ENCODE assay signal across 13 mouse cellular contexts in the genomic region with DNA sequence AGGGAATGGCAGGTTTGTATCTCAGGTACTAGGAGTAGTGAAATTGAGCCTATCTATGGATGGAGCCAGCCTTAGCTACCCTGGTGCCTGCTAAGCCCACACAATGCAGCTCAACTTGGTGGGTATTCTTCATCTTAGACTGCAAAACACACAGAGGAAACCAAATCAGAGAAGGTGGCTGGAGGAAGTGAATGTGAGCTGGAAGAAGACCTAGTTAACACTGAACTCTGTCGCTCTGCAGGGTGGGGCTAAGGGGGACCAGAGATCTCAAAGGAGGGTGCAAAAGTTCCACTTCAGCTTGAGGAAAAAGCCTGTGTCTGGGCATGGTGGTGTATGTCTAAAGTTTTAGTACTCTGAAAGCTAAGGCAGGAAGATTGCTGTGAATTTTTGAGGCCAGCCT. TPM values are rescaled to one million over a fixed set of nuclear protein-coding genes. Genes with fewer than 3 reads are reported as not detected.
DNase-seq lines count a peak whose midpoint lies in the region; ATAC-seq and TF ChIP-seq lines count a peak whose summit lies in the region.
"Had no signal": no experiment of that assay in that cellular context is flagged by ENCODE, and none has a peak within 500 bp of the region (broad histone marks: within the 10 kb centered on the region; RNA-seq: fewer than 3 reads in every experiment).

No protein-coding gene starts in this region.

- DNase-seq in heart, adult 11 months, result no peak
- DNase-seq in T-cell, adult 2 months (ENCODE audit: low spot score), result peak; percentile 27
- no peak for DNase-seq in liver, embryonic 13.5 days
- DNase-seq in thymus, adult 18-20 months, result peak; percentile 45 to 59
- DNase-seq in midbrain, embryonic 14.5 days, result no peak
- no peak for DNase-seq in hindbrain, postnatal 0 days (ENCODE audit: low spot score)
- no peak for DNase-seq in cerebellum, adult 8-10 months
- DNase-seq: cerebellum, adult 9-10 months had no signal

- H3K9me3 ChIP-seq in heart, embryonic 13.5 days, result no peaks in the 10 kb centered on the region
- H3K9me3 ChIP-seq in liver, embryonic 13.5 days (replicated peaks), result no peaks in the 10 kb centered on the region
- H3K9me3 ChIP-seq in midbrain, embryonic 14.5 days (ENCODE audit: control insufficient read depth, low read length), result no peaks in the 10 kb centered on the region
- no peaks in the 10 kb centered on the region for H3K9me3 ChIP-seq in hindbrain, postnatal 0 days (ENCODE audit: low read length)
- H3K9me3 ChIP-seq: limb, embryonic 10.5 days; midbrain, embryonic 10.5 days had no signal

- H3K27ac ChIP-seq in heart, embryonic 13.5 days (replicated peaks), result no peak overlapping the region
- H3K27ac ChIP-seq in liver, embryonic 13.5 days, result no peak overlapping the region
- H3K27ac ChIP-seq in midbrain, embryonic 14.5 days (replicated peaks; ENCODE audit: low read depth, low read length), result no peak overlapping the region
- no peak overlapping the region for H3K27ac ChIP-seq in hindbrain, postnatal 0 days
- H3K27ac ChIP-seq: kidney, postnatal 0 days had no signal

- TF ChIP-seq CTCF in hindbrain, postnatal 0 days (IDR thresholded peaks at IDR 0.05; ENCODE audit: low read depth), result no peak

- H3K27me3 ChIP-seq in heart, embryonic 13.5 days (replicated peaks), result peaks cover 8% of the 10 kb centered on the region
- H3K27me3 ChIP-seq in liver, embryonic 13.5 days, result peaks cover 2% of the 10 kb centered on the region; the same call in 1 of the 2 replicates
- no peaks in the 10 kb centered on the region for H3K27me3 ChIP-seq in midbrain, embryonic 14.5 days (ENCODE audit: control insufficient read depth, insufficient read depth, low read length)
- H3K27me3 ChIP-seq in hindbrain, postnatal 0 days (ENCODE audit: insufficient read depth, low read length), result no peaks in the 10 kb centered on the region

- H3K4me3 ChIP-seq in heart, embryonic 13.5 days, result no peak overlapping the region
- no peak overlapping the region for H3K4me3 ChIP-seq in liver, embryonic 13.5 days (replicated peaks)
- H3K4me3 ChIP-seq in midbrain, embryonic 14.5 days (replicated peaks; ENCODE audit: low read depth, low read length), result no peak overlapping the region
- H3K4me3 ChIP-seq in hindbrain, postnatal 0 days (ENCODE audit: low read length), result no peak overlapping the region

- H3K4me2 ChIP-seq in heart, embryonic 13.5 days, result peak overlapping the region; percentile 72
- peak overlapping the region; percentile 53; the same call in 1 of the 2 replicates for H3K4me2 ChIP-seq in liver, embryonic 13.5 days
- H3K4me2 ChIP-seq in midbrain, embryonic 14.5 days (ENCODE audit: low read length), result no peak overlapping the region
- no peak overlapping the region for H3K4me2 ChIP-seq in hindbrain, postnatal 0 days (ENCODE audit: low read depth, low read length)

- no peaks in the 10 kb centered on the region for H3K36me3 ChIP-seq in heart, embryonic 13.5 days
- H3K36me3 ChIP-seq in liver, embryonic 13.5 days, result no peaks in the 10 kb centered on the region
- no peaks in the 10 kb centered on the region for H3K36me3 ChIP-seq in midbrain, embryonic 14.5 days (ENCODE audit: control insufficient read depth, insufficient read depth, low read length)
- no peaks in the 10 kb centered on the region for H3K36me3 ChIP-seq in hindbrain, postnatal 0 days (ENCODE audit: insufficient read depth, low read length)
- H3K36me3 ChIP-seq: limb, embryonic 10.5 days; midbrain, embryonic 10.5 days had no signal

- WGBS in heart, embryonic 13.5 days, result 53% methylated on average over 1 of the region's 1 CpGs
- 27% methylated on average over 1 of the region's 1 CpGs for WGBS in liver, embryonic 13.5 days (ENCODE audit: insufficient replicate concordance)
- 69% methylated on average over 1 of the region's 1 CpGs for WGBS in midbrain, embryonic 14.5 days
- 60% methylated on average over 1 of the region's 1 CpGs for WGBS in hindbrain, postnatal 0 days

- no peak overlapping the region for H3K9ac ChIP-seq in heart, embryonic 13.5 days
- H3K9ac ChIP-seq in liver, embryonic 13.5 days, result 0 out of 2 replicates have a peak overlapping the region, but pooled peaks have one; percentile 3
- H3K9ac ChIP-seq in midbrain, embryonic 14.5 days (replicated peaks; ENCODE audit: low read length), result no peak overlapping the region
- no peak overlapping the region for H3K9ac ChIP-seq in hindbrain, postnatal 0 days (replicated peaks; ENCODE audit: low read length)

- peaks cover 26% of the 10 kb centered on the region for H3K4me1 ChIP-seq in heart, embryonic 13.5 days
- peaks cover 37% of the 10 kb centered on the region for H3K4me1 ChIP-seq in liver, embryonic 13.5 days (replicated peaks)
- no peaks in the 10 kb centered on the region for H3K4me1 ChIP-seq in midbrain, embryonic 14.5 days (ENCODE audit: control insufficient read depth, insufficient read depth, low read length)
- 0 out of 2 replicates have a peak, but pooled peaks cover 4% of the 10 kb centered on the region for H3K4me1 ChIP-seq in hindbrain, postnatal 0 days (ENCODE audit: insufficient read depth, low read length)

- ATAC-seq in heart, embryonic 13.5 days (ENCODE audit: extremely low read depth, insufficient number of reproducible peaks, low FRiP score, low TSS enrichment), result no peak; the same call in 1 of the 2 replicates
- no peak for ATAC-seq in liver, embryonic 13.5 days (ENCODE audit: low read depth)
- no peak for ATAC-seq in midbrain, embryonic 14.5 days (ENCODE audit: low FRiP score, low TSS enrichment)
- ATAC-seq in hindbrain, postnatal 0 days, result no peak
- ATAC-seq: hindbrain, embryonic 16.5 days had no signal

RNA-seq across cellular contexts. Expression of a gene that starts 6.7 kb away (rescaled TPM):
- polyA plus RNA-seq in heart, embryonic 13.5 days (2015; fragmentation: Nextera tagmentation; extraction: Ambion mirVana), result 5.9 and 6.2 TPM in 2 replicates
- 1.8 and 2.5 TPM in 2 replicates for polyA plus RNA-seq in liver, embryonic 13.5 days (2015; fragmentation: Nextera tagmentation; extraction: Ambion mirVana)
- 0.53 and 0.92 TPM in 2 replicates for polyA plus RNA-seq in midbrain, embryonic 14.5 days (2014; fragmentation: Nextera tagmentation; extraction: Ambion mirVana)
- 0.47 and 0.78 TPM in 2 replicates for total RNA-seq in hindbrain, postnatal 0 days (2014; rRNA removed)
- polyA plus RNA-seq in hindbrain, postnatal 0 days (2015; fragmentation: Nextera tagmentation; extraction: Ambion mirVana), result 0.44 and 0.66 TPM in 2 replicates

RNA-seq across cellular contexts. Expression of a gene that starts 8.2 kb away (rescaled TPM):
- polyA plus RNA-seq in heart, embryonic 13.5 days (2015; fragmentation: Nextera tagmentation; extraction: Ambion mirVana), result 11.1 and 12.8 TPM in 2 replicates
- polyA plus RNA-seq in liver, embryonic 13.5 days (2015; fragmentation: Nextera tagmentation; extraction: Ambion mirVana), result 5.5 and 6.2 TPM in 2 replicates
- polyA plus RNA-seq in midbrain, embryonic 14.5 days (2014; fragmentation: Nextera tagmentation; extraction: Ambion mirVana), result 10.4 and 15.4 TPM in 2 replicates
- total RNA-seq in hindbrain, postnatal 0 days (2014; rRNA removed), result 11.2 and 14.8 TPM in 2 replicates
- 8.7 and 8.9 TPM in 2 replicates for polyA plus RNA-seq in hindbrain, postnatal 0 days (2015; fragmentation: Nextera tagmentation; extraction: Ambion mirVana)

RNA-seq across cellular contexts. Expression of a gene that starts 29.5 kb away (rescaled TPM):
- 4.9 and 5.7 TPM in 2 replicates for polyA plus RNA-seq in heart, embryonic 13.5 days (2015; fragmentation: Nextera tagmentation; extraction: Ambion mirVana)
- polyA plus RNA-seq in liver, embryonic 13.5 days (2015; fragmentation: Nextera tagmentation; extraction: Ambion mirVana), result 3.7 and 3.9 TPM in 2 replicates
- polyA plus RNA-seq in midbrain, embryonic 14.5 days (2014; fragmentation: Nextera tagmentation; extraction: Ambion mirVana), result 7.5 and 10.0 TPM in 2 replicates
- total RNA-seq in hindbrain, postnatal 0 days (2014; rRNA removed), result 8.6 and 9.8 TPM in 2 replicates
- polyA plus RNA-seq in hindbrain, postnatal 0 days (2015; fragmentation: Nextera tagmentation; extraction: Ambion mirVana), result 3.5 and 4.9 TPM in 2 replicates

RNA-seq across cellular contexts. Expression of a gene that starts 41.9 kb away (rescaled TPM):
- 1.3 and 1.4 TPM in 2 replicates for polyA plus RNA-seq in heart, embryonic 13.5 days (2015; fragmentation: Nextera tagmentation; extraction: Ambion mirVana)
- polyA plus RNA-seq in liver, embryonic 13.5 days (2015; fragmentation: Nextera tagmentation; extraction: Ambion mirVana), result 7.1 and 7.3 TPM in 2 replicates
- polyA plus RNA-seq in midbrain, embryonic 14.5 days (2014; fragmentation: Nextera tagmentation; extraction: Ambion mirVana), result 0.32 and 1.4 TPM in 2 replicates
- 0.78 and 1.5 TPM in 2 replicates for total RNA-seq in hindbrain, postnatal 0 days (2014; rRNA removed)
- polyA plus RNA-seq in hindbrain, postnatal 0 days (2015; fragmentation: Nextera tagmentation; extraction: Ambion mirVana), result 1.9 TPM in 2 replicates

RNA-seq across cellular contexts. Expression of a gene that starts 47.9 kb away (rescaled TPM):
- 2.3 and 2.5 TPM in 2 replicates for polyA plus RNA-seq in heart, embryonic 13.5 days (2015; fragmentation: Nextera tagmentation; extraction: Ambion mirVana)
- 0.21 and 0.25 TPM in 2 replicates for polyA plus RNA-seq in liver, embryonic 13.5 days (2015; fragmentation: Nextera tagmentation; extraction: Ambion mirVana)
- 0.15 and 0.30 TPM in 2 replicates for polyA plus RNA-seq in midbrain, embryonic 14.5 days (2014; fragmentation: Nextera tagmentation; extraction: Ambion mirVana)
- total RNA-seq in hindbrain, postnatal 0 days (2014; rRNA removed), result 1.0 and 1.3 TPM in 2 replicates
- 0.36 and 0.52 TPM in 2 replicates for polyA plus RNA-seq in hindbrain, postnatal 0 days (2015; fragmentation: Nextera tagmentation; extraction: Ambion mirVana)

Comparison
In these comparisons a context has a peak if more than half of its experiments do, and no peak if none do; other contexts are left out.
1. H3K4me2 ChIP-seq: peak in heart, embryonic 13.5 days (single experiment) and liver, embryonic 13.5 days (single experiment); none in midbrain, embryonic 14.5 days (single experiment) and hindbrain, postnatal 0 days (single experiment).
2. DNase-seq: peak in T-cell, adult 2 months (single experiment) and thymus, adult 18-20 months (2 of 2); none in heart, adult 11 months (single experiment), liver, embryonic 13.5 days (single experiment), midbrain, embryonic 14.5 days (single experiment), hindbrain, postnatal 0 days (single experiment) and cerebellum, adult 8-10 months (single experiment).